Mouse (Mus musculus): ENCODE measurements around the gene H1foo. TPM values are rescaled to one million over a fixed set of nuclear protein-coding genes. Genes with fewer than 3 reads are reported as not detected.

H1foo gene
- polyA plus RNA-seq, 1 experiment from 2014 or later = not detected

DNA sequence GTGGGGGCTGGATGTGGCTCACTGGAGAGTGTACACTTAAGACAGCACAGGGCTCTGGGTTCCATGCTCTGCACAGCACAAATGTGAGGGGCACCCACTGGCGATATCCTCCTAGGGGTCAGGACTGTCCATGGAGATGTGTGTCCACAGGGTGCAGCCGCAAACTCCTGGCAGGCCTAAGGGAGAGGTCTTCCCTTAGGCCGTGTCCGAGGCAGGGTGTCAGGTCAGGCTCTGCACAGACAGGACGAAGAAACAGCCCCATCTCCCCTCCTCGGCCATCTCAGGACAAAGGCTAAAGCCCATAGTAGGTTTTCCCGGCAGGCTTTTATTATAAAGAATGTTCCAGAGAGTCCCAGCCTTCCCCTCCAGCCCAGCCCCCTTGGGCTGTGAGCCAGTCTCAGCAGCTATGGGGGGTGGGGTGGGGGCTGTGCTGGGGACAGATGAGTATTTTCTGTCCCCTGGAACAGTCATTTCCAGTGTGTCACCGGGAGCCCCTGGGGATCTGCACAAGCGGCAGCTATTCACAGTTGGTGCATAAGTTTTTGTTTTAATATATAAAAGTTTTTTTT is 9.9 kb downstream of the H1foo start:
- ATAC-seq (replicated peaks; ENCODE audit: low FRiP score) (no peak), DNase-seq (ENCODE audit: low spot score) (no peak)
- Histone ChIP-seq H3K36me3 (ENCODE audit: control insufficient read depth, insufficient read depth, low read length) (no peaks in the 10 kb centered on the region), H3K27ac (ENCODE audit: low read depth, low read length) (no peak overlapping the region), H3K4me2 (ENCODE audit: low read depth, low read length, severe bottlenecking) (no peak overlapping the region), H3K4me3 (ENCODE audit: low read depth, low read length) (no peak overlapping the region), H3K27me3 (ENCODE audit: control insufficient read depth, insufficient read depth, low read length) (no peaks in the 10 kb centered on the region), H3K4me1 (replicated peaks; ENCODE audit: control insufficient read depth, insufficient read depth, low read length) (0 out of 2 replicates have a peak, but pooled peaks cover 2% of the 10 kb centered on the region), H3K9me3 (ENCODE audit: control insufficient read depth, low read length) (no peaks in the 10 kb centered on the region; the same call in 1 of the 2 replicates), H3K9ac (ENCODE audit: low read length) (no peak overlapping the region)
- 82% methylated on average over 9 of the region's 9 CpGs for WGBS

DNA sequence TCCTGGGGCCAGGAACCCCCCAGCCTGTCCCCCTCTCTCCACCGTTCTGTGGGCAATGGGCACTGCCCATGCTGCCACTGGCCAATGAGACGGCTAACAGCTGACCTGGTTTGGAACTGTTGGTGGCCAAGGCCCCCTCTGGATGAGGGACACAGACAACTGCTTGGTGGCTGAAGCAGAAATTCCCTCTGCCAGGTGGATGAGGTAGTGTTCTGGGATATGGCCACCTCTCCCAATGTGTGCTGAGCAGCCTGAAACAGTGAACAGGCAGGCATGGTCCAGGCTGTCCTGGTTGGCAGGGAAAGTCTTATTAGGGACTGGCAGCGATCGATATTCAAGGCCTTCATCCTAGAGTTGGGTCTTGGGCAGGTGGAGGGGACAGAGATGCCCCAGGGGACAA is 10.4 kb downstream of the H1foo start:
- H3K9me3 ChIP-seq (ENCODE audit: control insufficient read depth, low read length) = no peaks in the 10 kb centered on the region; the same call in 1 of the 2 replicates
- H3K4me2 ChIP-seq (ENCODE audit: low read depth, low read length, severe bottlenecking) = no peak overlapping the region
- 95% methylated on average over 4 of the region's 4 CpGs for WGBS
- H3K4me1 ChIP-seq (replicated peaks; ENCODE audit: control insufficient read depth, insufficient read depth, low read length) = 0 out of 2 replicates have a peak, but pooled peaks cover 2% of the 10 kb centered on the region
- no peak overlapping the region for H3K9ac ChIP-seq (ENCODE audit: low read length)
- H3K36me3 ChIP-seq (ENCODE audit: control insufficient read depth, insufficient read depth, low read length) = no peaks in the 10 kb centered on the region
- no peak overlapping the region for H3K4me3 ChIP-seq (ENCODE audit: low read depth, low read length)
- H3K27ac ChIP-seq (ENCODE audit: low read depth, low read length) = no peak overlapping the region
- ATAC-seq (replicated peaks; ENCODE audit: low FRiP score) (no peak), DNase-seq (ENCODE audit: low spot score) (no peak)
- H3K27me3 ChIP-seq (ENCODE audit: control insufficient read depth, insufficient read depth, low read length) = no peaks in the 10 kb centered on the region

DNA sequence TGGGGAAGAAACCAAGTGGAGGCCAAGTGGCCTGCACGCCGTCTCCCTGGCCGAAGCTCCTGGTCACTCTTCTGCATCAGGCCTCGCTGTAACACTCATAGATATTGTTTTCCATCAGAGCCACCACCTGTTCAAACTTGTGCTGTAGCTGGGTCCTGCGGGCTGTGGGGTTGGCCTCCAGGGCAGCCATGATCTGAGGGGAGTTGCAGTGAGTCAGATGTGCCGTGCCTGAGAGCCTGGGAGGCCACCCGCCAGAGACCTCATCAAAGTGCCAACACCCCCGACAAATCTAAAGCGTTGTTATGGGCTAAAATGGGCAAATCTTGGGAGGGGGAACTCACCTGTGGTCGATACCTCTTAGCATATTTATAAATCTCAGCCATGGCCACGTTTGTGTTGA is 10.9 kb downstream of the H1foo start:
- DNase-seq (ENCODE audit: low spot score) (no peak), ATAC-seq (replicated peaks; ENCODE audit: low FRiP score) (no peak)
- Histone ChIP-seq H3K4me3 (ENCODE audit: low read depth, low read length) (no peak overlapping the region), H3K4me2 (ENCODE audit: low read depth, low read length, severe bottlenecking) (no peak overlapping the region), H3K27me3 (ENCODE audit: control insufficient read depth, insufficient read depth, low read length) (no peaks in the 10 kb centered on the region), H3K36me3 (ENCODE audit: control insufficient read depth, insufficient read depth, low read length) (no peaks in the 10 kb centered on the region), H3K4me1 (replicated peaks; ENCODE audit: control insufficient read depth, insufficient read depth, low read length) (0 out of 2 replicates have a peak, but pooled peaks cover 2% of the 10 kb centered on the region), H3K9ac (ENCODE audit: low read length) (no peak overlapping the region), H3K27ac (ENCODE audit: low read depth, low read length) (no peak overlapping the region), H3K9me3 (ENCODE audit: control insufficient read depth, low read length) (no peaks in the 10 kb centered on the region; the same call in 1 of the 2 replicates)
- WGBS = 84% methylated on average over 11 of the region's 11 CpGs

DNA sequence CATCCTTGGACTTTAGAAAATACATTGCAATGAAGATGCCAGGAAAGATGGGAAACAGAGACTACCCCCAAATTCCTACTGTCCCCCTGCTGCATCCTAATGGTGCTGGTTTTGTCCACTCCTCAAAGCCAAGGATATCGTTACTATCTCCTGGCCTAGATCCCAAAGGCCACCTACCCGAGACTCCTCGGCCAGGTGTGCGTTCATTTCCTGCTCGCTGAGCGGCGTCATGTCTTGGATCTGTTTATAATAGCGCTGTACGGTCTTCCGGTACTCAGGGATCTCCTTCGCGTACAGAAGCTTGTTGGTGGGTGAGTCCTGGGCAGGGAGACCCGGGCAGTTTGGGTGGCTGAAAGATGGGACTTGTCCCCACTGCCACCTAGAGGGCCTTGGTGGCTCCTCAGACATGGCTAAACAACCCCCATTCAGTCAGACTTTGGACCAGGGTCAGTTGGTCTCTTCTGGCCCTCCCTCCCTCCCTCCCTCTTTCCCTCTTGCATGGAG is 11.7 kb downstream of the H1foo start:
- no peak overlapping the region for H3K4me3 ChIP-seq (ENCODE audit: low read depth, low read length)
- H3K36me3 ChIP-seq (ENCODE audit: control insufficient read depth, insufficient read depth, low read length) = no peaks in the 10 kb centered on the region
- 88% methylated on average over 13 of the region's 13 CpGs for WGBS
- no peak overlapping the region for H3K27ac ChIP-seq (ENCODE audit: low read depth, low read length)
- DNase-seq (ENCODE audit: low spot score) (no peak), ATAC-seq (replicated peaks; ENCODE audit: low FRiP score) (no peak)
- no peaks in the 10 kb centered on the region for H3K27me3 ChIP-seq (ENCODE audit: control insufficient read depth, insufficient read depth, low read length)
- H3K9ac ChIP-seq (ENCODE audit: low read length) = no peak overlapping the region
- no peaks in the 10 kb centered on the region; the same call in 1 of the 2 replicates for H3K9me3 ChIP-seq (ENCODE audit: control insufficient read depth, low read length)
- no peak overlapping the region for H3K4me2 ChIP-seq (ENCODE audit: low read depth, low read length, severe bottlenecking)
- H3K4me1 ChIP-seq (replicated peaks; ENCODE audit: control insufficient read depth, insufficient read depth, low read length) = 0 out of 2 replicates have a peak, but pooled peaks cover 2% of the 10 kb centered on the region

DNA sequence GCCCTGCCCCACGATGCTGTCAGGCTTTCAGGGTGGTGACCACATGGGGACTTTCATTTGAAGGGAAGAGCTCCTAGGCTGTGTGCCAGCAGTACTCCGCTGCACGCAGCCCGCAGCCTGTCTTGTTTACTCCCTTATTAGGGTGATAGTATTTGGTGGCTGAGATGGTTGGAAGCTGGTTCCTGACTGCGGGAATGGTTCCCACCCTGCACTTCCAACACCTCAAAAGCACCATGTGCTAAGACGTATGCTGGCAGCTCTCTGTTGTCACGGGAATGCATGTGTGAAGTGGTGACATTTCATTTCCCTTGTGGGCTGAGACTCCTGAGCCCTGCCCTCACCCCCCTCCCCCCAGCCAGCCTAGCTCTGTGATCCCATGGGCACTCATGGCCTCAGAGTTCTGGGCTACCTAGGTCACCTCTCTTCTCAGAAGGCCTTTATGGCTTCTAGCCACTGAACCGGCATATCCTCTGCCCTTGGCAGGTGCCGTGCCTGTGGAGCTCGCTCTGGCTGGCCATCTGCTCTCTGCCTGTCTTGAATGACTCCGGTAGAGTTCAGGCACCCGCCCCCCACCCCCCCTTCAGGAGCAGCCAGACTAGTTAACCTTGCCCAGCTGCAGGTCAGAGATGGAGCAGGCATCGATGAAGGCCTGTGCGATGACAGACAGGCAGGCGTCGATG is 12.3 kb downstream of the H1foo start:
- Histone ChIP-seq H3K4me3 (ENCODE audit: low read depth, low read length) (no peak overlapping the region), H3K36me3 (ENCODE audit: control insufficient read depth, insufficient read depth, low read length) (no peaks in the 10 kb centered on the region), H3K4me1 (replicated peaks; ENCODE audit: control insufficient read depth, insufficient read depth, low read length) (0 out of 2 replicates have a peak, but pooled peaks cover 2% of the 10 kb centered on the region), H3K4me2 (ENCODE audit: low read depth, low read length, severe bottlenecking) (no peak overlapping the region), H3K9ac (ENCODE audit: low read length) (no peak overlapping the region), H3K9me3 (ENCODE audit: control insufficient read depth, low read length) (no peaks in the 10 kb centered on the region), H3K27ac (ENCODE audit: low read depth, low read length) (no peak overlapping the region), H3K27me3 (ENCODE audit: control insufficient read depth, insufficient read depth, low read length) (no peaks in the 10 kb centered on the region)
- ATAC-seq (replicated peaks; ENCODE audit: low FRiP score) (no peak), DNase-seq (ENCODE audit: low spot score) (no peak)
- 63% methylated on average over 16 of the region's 16 CpGs for WGBS

DNA sequence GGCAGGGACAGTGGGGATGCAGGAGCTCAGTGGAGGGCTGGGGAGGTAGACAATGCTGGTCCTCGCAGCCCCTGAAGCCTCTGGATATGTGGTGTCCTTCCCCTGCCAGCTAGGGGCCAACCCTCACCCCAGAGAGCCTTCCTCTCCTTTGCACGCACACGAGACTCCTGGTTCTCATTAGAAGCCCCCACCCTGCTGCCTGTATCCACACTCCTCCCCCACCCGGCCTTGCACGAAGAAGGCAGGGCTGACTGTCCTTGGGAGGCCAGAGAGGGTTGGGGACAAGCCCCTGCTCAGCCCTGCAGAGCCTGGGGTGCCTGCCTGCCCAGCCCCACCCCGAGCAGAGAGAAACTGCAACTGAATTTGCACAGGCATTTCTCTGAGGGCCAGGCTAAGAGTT is 12.9 kb downstream of the H1foo start:
- H3K4me3 ChIP-seq (ENCODE audit: low read depth, low read length) = no peak overlapping the region
- WGBS = 46% methylated on average over 6 of the region's 6 CpGs

DNA sequence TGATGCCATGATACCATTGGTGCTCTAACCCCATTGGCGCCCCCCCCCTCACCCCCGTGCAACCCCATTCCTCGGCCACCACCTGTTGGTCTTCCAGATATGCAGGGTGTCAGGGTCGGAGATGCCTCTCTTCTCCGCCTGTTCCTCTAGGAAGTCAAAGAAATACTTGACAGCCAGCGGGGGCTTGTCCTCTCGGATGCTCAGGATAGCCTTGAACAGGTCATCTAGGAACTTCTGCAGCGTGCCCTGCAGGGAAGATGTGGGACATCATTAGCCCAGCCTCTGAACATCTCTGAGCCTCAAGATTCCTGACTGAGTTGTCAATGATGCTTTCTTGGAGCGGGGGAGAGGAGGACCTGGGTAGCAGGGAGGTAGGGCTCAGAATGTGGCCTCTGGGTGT is 13.7 kb downstream of the H1foo start:
- Histone ChIP-seq H3K4me1 (replicated peaks; ENCODE audit: control insufficient read depth, insufficient read depth, low read length) (0 out of 2 replicates have a peak, but pooled peaks cover 4% of the 10 kb centered on the region), H3K9me3 (ENCODE audit: control insufficient read depth, low read length) (no peaks in the 10 kb centered on the region), H3K27ac (ENCODE audit: low read depth, low read length) (no peak overlapping the region), H3K36me3 (ENCODE audit: control insufficient read depth, insufficient read depth, low read length) (no peaks in the 10 kb centered on the region), H3K4me2 (ENCODE audit: low read depth, low read length, severe bottlenecking) (no peak overlapping the region), H3K4me3 (ENCODE audit: low read depth, low read length) (no peak overlapping the region), H3K27me3 (ENCODE audit: control insufficient read depth, insufficient read depth, low read length) (no peaks in the 10 kb centered on the region), H3K9ac (ENCODE audit: low read length) (no peak overlapping the region)
- WGBS = 88% methylated on average over 9 of the region's 9 CpGs
- no peak for DNase-seq (ENCODE audit: low spot score)
- ATAC-seq (replicated peaks; ENCODE audit: low FRiP score) = no peak

More for the DNA sequence above, 12.9 kb downstream of the H1foo start:
- Histone ChIP-seq H3K27ac (ENCODE audit: low read depth, low read length) (no peak overlapping the region), H3K36me3 (ENCODE audit: control insufficient read depth, insufficient read depth, low read length) (no peaks in the 10 kb centered on the region), H3K4me2 (ENCODE audit: low read depth, low read length, severe bottlenecking) (no peak overlapping the region), H3K9ac (ENCODE audit: low read length) (no peak overlapping the region), H3K9me3 (ENCODE audit: control insufficient read depth, low read length) (no peaks in the 10 kb centered on the region), H3K27me3 (ENCODE audit: control insufficient read depth, insufficient read depth, low read length) (no peaks in the 10 kb centered on the region), H3K4me1 (replicated peaks; ENCODE audit: control insufficient read depth, insufficient read depth, low read length) (0 out of 2 replicates have a peak, but pooled peaks cover 4% of the 10 kb centered on the region)
- no peak for DNase-seq (ENCODE audit: low spot score)
- ATAC-seq (replicated peaks; ENCODE audit: low FRiP score) = no peak

DNA sequence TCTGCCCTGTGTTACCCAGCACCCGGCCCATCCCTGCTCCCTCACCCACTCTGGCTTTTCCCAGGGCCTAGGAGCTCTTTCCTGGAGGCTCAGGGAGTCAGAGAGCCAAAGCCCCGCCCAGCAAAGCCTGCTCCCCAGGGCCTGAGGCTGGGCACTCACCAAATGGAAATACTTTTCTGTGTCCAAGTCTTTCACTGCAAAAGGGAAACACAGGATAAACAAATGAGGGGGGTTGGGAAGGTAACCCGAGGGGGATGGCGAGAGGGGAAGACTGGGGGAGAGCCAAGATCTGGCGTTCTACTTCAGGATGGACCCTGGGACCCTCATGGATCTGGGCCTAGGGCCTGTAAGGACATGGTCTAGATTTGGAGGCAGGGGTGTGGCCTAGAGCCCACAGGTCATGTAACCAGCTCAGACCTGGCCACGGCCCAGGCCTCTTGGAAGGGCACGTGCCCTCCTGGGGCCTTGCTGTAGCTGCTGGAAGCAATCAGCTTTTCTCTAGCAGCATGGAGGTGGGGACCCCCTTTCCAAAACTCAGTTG is 14.5 kb downstream of the H1foo start:
- Histone ChIP-seq H3K9me3 (ENCODE audit: control insufficient read depth, low read length) (no peaks in the 10 kb centered on the region), H3K27me3 (ENCODE audit: control insufficient read depth, insufficient read depth, low read length) (no peaks in the 10 kb centered on the region), H3K4me3 (ENCODE audit: low read depth, low read length) (no peak overlapping the region), H3K4me1 (replicated peaks; ENCODE audit: control insufficient read depth, insufficient read depth, low read length) (0 out of 2 replicates have a peak, but pooled peaks cover 4% of the 10 kb centered on the region), H3K36me3 (ENCODE audit: control insufficient read depth, insufficient read depth, low read length) (no peaks in the 10 kb centered on the region), H3K9ac (ENCODE audit: low read length) (no peak overlapping the region), H3K4me2 (ENCODE audit: low read depth, low read length, severe bottlenecking) (no peak overlapping the region), H3K27ac (ENCODE audit: low read depth, low read length) (no peak overlapping the region)
- DNase-seq (ENCODE audit: low spot score) (no peak), ATAC-seq (replicated peaks; ENCODE audit: low FRiP score) (no peak)
- WGBS = 85% methylated on average over 7 of the region's 7 CpGs

All from forebrain, embryonic 11.5 days (tissue).